Mouse (Mus musculus) CH12.LX (cell line): ENCODE measurements at regions not wholly inside any gene's neighbourhood (a gene's known extent, or its start where the extent isn't known, plus 50 kb on each side); places are given as distances from the start of the nearest gene placed in this dataset.

Source experiments
- BHLHE40 ChIP-seq: IDR thresholded peaks from 2 replicates; pipeline ENCODE4 v1.6.1; 2011; ENCODE audit warnings: mild to moderate bottlenecking, low read depth, low read length, improper control_type of control experiment
- CHD2 ChIP-seq: IDR thresholded peaks from 2 replicates; pipeline ENCODE4 v1.6.1; 2011; ENCODE audit warnings: low read length, improper control_type of control experiment
- CTCF ChIP-seq, 2 experiments: IDR thresholded peaks in 1 of 2; conservative IDR thresholded peaks in 1 of 2; 2 replicates each; pipeline ENCODE4 v1.5.1; 2011 to 2012; ENCODE audit warnings: low read depth in 2 of 2, low read length in 2 of 2, improper control_type of control experiment in 1 of 2, inconsistent platforms in 1 of 2, mild to moderate bottlenecking in 1 of 2, moderate library complexity in 1 of 2
- E2F4 ChIP-seq: IDR thresholded peaks from 2 replicates; pipeline ENCODE4 v1.6.1; 2011; ENCODE audit warnings: low read depth, low read length, improper control_type of control experiment; ENCODE audit not compliant: insufficient replicate concordance
- EP300 ChIP-seq: IDR thresholded peaks from 2 replicates; pipeline ENCODE4 v1.6.1; 2011; ENCODE audit warnings: low read length, improper control_type of control experiment
- MAFK ChIP-seq: IDR thresholded peaks from 2 replicates; pipeline ENCODE4 v1.6.1; 2011; ENCODE audit warnings: low read length, improper control_type of control experiment; ENCODE audit not compliant: insufficient replicate concordance
- MEF2A ChIP-seq: IDR thresholded peaks from 2 replicates; pipeline ENCODE4 v1.6.1; 2014; ENCODE audit warnings: low read depth, mild to moderate bottlenecking, inconsistent platforms, low read length, improper control_type of control experiment, borderline replicate concordance
- USF2 ChIP-seq: conservative IDR thresholded peaks from 2 replicates; pipeline ENCODE4 v1.6.1; 2011; ENCODE audit warnings: low read depth, low read length, improper control_type of control experiment

- peak; percentile 72 to 76 for TF ChIP-seq CTCF (conservative IDR thresholded peaks at IDR 0.05 in 1 of 2, IDR thresholded peaks at IDR 0.05 in 1 of 2; ENCODE audit: low read depth in 2 of 2, low read length in 2 of 2)
- TF ChIP-seq EP300, result no peak
- no peak for TF ChIP-seq BHLHE40
- TF ChIP-seq USF2, result no peak
- TF ChIP-seq CHD2, result no peak
- no peak for TF ChIP-seq MAFK
- TF ChIP-seq E2F4, result no peak
- TF ChIP-seq MEF2A, result no peak
Observed at GRCm38 (mm10) chr1:166738029-166738428, 56.4 kb upstream of the Fmo9 start.
